Mouse (Mus musculus) layer of hippocampus, adult 2 months (tissue): ENCODE data around the gene Eif1b. TPM values are rescaled to one million over a fixed set of nuclear protein-coding genes. Genes with fewer than 3 reads are reported as not detected.

Experiments
- DNase-seq, 2 experiments: peaks; one replicate each; pipeline ENCODE4 v3.0.0; 2022; ENCODE audit warnings: low spot score in 2 of 2
- H3K27ac ChIP-seq: fragments of 200-600 bp; 2 replicates; pipeline ENCODE4 v1.8.1; 2022
- H3K4me3 ChIP-seq: fragments of 200-600 bp; 2 replicates; pipeline ENCODE4 v1.8.1; 2022; ENCODE audit warnings: mild to moderate bottlenecking
- CTCF ChIP-seq: fragments of 200-600 bp; conservative IDR thresholded peaks from 2 replicates; pipeline ENCODE4 v1.8.1; 2022; ENCODE audit warnings: antibody characterized with exemption, mild to moderate bottlenecking, moderate library complexity
- total RNA-seq, 2 experiments: library from RNA; stranded (reverse); gene quantifications; 2 replicates each; pipeline ENCODE4 v1.2.3; 2021

Eif1b gene
- total RNA-seq, 2 experiments from 2014 or later, result 203 to 206 TPM

DNA sequence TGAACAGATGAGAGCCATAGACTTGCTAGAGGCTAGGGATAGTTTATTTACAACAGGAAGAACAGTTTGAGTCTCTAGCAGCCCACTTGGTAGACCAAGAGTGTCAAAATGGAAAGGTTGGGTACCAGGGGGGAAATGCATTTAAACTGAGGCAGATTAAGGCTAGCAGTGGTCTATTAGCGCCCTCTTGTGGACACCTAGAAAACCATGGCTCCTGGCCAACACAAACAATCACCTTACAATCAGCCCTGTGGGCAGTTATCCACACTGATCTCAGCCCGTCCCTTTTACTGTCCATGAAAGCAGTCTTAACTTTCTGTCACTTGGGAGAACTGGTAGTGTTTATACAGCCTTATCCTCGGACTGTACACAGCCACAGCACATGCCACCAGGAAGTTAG, 4.7 kb downstream of the Eif1b start:
- H3K4me3 ChIP-seq, result no peak overlapping the region
- H3K27ac ChIP-seq, result peak overlapping the region; percentile 51; the same call in 1 of the 2 replicates
- peak; percentile 94 for TF ChIP-seq CTCF
- DNase-seq, result peak; percentile 63 to 70

DNA sequence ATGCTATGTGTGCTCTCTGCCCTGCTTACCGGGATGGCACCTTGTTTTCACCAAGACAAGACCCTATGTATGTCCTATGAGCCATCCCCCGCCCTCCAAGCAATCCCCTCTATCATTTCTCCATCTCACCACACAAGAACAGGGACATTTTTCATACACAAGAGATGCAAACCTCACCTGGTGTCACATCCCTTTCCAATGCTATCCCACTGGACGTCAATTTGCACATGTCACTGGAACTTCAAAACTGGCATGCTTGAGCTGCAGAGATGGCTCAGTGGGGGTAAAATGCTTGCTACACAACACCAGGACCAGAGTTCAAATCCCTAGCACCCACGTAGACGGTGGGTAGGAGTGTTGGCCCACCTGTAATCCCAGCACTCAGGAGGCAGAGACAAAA, 6.0 kb downstream of the Eif1b start:
- TF ChIP-seq CTCF, result no peak
- Histone ChIP-seq H3K27ac (no peak overlapping the region), H3K4me3 (no peak overlapping the region)
- DNase-seq, result no peak

DNA sequence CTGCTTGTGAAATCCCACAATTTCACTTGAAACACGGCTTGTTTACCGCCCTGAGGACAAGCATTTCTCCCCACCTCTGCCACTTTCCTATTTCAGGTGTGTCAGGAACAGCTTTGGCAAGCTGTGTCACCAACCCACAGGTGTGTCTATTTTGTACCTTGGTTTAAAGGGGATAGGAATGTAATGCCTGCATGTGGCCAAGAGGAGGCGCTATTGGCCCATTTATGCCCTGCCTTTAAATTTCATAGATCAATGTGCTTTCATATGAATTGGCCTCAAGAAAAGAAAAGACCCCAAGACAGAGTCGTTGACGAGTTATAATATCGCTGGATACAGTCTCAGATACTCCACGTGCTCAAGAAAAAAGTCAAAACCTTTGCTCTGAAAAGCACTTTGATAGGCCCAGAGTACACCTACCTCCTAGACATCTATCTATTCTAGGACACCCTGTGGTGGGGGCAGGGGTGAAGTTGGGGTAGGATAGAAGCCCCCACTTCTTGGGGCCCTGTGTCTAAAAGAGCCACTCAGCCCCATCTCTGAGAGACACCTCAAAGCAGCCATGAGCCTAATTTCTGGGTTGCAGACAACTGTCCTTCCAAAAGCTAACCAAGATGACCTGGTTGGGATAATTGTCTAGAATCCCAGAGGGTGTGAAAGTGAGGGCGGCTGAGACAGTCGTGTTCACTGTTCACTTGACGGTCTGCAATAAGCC, 9.3 kb downstream of the Eif1b start:
- peak; percentile 65 for TF ChIP-seq CTCF
- Histone ChIP-seq H3K27ac (no peak overlapping the region), H3K4me3 (no peak overlapping the region)
- no peak for DNase-seq

DNA sequence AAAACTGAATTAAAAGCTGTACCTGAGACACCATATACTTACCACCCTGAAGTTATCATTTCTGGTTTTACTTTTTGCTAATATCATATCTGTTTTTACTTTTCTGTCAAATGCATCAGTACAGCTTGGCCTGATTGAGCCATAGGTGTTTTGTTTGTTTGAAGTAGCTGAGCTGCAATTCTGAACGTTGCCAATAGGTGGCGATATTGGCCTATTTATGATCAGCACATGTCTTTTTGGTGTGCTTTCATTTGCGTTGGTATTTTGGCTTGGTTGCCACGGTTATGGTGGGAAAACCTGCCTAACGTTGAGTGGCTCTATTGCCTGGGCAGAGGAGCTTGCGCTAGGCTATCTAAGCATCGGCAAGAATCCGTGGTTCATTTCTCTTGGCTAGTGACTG, 10.0 kb downstream of the Eif1b start:
- DNase-seq, result peak; percentile 70 to 82
- H3K4me3 ChIP-seq, result no peak overlapping the region
- no peak overlapping the region for H3K27ac ChIP-seq
- peak; percentile 92 for TF ChIP-seq CTCF

DNA sequence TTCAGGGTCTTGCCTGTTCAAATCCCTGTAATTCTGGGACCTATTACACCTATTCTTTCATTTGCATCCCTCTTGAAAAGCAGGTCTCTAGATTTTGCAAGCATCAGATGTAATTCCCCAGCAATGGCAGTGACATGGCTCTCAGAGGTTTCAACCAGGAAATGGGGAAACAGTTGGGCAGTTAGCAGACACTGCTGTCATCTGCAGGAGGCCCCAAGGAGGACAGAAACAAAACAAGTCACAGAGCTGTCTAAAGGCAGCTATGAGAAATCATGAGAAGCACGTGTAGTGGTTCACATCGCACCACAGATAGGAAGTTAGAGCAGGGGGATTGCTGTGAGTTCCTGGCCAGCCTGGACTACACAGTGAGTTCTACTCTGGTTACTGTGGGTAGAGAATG, 12.4 kb downstream of the Eif1b start:
- H3K4me3 ChIP-seq, result no peak overlapping the region
- no peak overlapping the region for H3K27ac ChIP-seq
- no peak for TF ChIP-seq CTCF
- DNase-seq, result no peak

DNA sequence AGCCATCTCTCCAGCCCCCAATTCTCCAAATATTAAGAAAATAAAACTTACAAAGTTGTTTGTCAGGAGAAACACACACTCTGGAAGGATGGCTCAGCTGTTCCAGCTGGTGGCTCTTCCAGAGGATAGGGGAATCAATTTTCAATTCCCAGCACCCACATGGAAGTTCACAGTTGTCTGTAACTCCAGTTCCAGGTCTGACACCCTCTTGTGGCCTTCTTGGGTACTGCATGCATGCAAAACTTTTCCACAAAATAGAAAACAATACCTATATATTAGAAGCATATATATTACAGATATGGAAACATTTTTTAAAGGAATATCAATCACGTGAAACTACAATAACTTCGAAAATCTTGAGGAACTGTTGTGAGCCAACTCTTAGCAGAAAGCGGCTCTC, 19.7 kb downstream of the Eif1b start:
- DNase-seq, result peak in 1 of 2 experiments; percentile 44
- peak; percentile 89 for TF ChIP-seq CTCF

DNA sequence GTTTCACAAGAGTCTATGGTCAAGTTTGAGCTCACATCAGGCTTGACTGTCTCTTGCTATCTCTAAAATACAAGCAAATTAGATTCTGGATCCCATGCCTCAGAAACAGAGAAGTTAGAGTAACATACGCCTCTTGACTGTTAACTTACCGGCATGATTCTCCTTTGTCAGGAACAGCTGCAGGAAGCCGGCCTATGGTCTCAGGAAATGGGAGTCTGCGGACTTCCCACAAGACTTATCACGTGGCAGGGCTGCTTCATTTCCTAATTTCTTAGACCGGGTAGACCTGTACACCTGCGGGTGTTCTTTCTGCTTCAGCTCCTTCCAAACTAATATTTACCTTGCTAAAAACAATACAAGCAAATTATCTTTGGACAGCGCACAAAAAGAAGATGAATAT, 24.7 kb downstream of the Eif1b start:
- no peak for DNase-seq
- Histone ChIP-seq H3K27ac (no peak overlapping the region), H3K4me3 (no peak overlapping the region)
- no peak for TF ChIP-seq CTCF

More for the DNA sequence above, 19.7 kb downstream of the Eif1b start:
- no peak overlapping the region for H3K4me3 ChIP-seq
- H3K27ac ChIP-seq, result no peak overlapping the region

DNA sequence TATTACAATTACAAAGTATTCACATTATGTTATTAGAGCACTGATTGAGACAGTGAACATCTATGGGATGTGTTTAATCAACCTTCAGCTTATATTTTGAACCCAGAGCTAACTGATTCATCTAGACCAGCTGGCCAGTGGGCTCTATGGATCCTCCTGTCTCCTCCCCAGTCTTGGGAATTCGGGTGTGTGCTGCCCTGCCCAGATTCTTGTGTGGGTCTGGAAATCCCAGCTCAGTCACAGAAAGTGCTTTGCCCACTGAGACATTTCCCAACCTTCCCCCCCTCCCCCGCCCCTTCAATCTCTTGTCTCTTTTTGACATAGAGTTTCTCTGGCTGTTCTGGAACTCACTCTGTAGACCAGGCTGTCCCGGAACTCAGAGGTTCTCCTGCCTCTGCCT, 26.9 kb downstream of the Eif1b start:
- DNase-seq, result no peak
- Histone ChIP-seq H3K27ac (no peak overlapping the region), H3K4me3 (no peak overlapping the region)
- TF ChIP-seq CTCF, result no peak

DNA sequence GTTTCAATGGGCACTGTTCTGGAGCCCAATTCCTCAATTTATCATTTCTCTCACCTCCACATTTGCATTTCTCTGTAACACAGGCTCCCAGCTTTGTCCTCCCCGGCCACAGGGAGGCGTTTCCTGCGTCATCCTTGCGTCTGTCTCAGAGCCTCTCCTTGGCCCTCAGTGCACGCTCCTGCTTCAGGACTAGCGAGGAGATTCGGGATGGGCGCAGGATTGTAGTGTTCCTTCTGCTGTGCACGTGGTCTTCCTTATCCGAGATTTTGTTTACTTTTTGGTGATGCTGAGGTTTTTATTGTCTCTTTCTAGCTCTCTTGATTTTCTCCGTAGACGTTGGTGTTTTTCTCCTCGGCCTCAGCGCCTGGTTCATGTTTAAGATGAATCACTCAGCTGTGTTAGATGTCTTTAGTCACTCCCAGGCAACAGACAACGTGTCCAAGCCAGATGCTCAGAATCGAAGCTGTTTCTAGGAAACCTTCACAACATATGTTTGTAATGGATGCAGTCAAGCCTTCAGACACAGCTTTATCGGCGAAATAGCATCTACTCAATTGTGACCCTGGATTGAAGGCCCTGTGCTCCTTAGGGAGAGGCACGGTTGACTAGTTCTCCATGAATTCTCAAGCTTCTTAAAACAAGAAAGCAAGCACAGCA, 27.6 kb downstream of the Eif1b start:
- Histone ChIP-seq H3K4me3 (no peak overlapping the region), H3K27ac (no peak overlapping the region)
- peak; percentile 38 for TF ChIP-seq CTCF
- peak in 1 of 2 experiments; percentile 43 for DNase-seq

DNA sequence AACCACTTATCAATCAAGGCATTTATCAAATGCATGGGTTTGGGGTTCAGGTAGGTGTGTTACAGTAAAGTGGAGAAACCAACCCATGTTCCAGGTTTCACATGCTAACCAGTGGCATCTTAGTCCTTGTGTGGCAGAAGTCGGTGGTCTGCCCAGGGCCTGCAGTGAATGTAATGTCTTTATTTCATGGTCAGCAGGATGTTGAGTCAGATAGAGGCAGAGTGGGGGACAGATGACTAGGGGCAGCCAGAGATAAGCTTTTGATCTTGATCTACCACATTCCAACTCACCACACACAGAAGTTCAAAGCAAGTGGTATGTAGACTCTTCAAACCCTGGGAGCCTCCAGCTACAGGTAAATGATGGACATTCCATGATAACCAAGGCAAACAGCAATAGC, 29.1 kb downstream of the Eif1b start:
- no peak overlapping the region for H3K27ac ChIP-seq
- DNase-seq, result no peak
- TF ChIP-seq CTCF, result no peak
- no peak overlapping the region for H3K4me3 ChIP-seq

DNA sequence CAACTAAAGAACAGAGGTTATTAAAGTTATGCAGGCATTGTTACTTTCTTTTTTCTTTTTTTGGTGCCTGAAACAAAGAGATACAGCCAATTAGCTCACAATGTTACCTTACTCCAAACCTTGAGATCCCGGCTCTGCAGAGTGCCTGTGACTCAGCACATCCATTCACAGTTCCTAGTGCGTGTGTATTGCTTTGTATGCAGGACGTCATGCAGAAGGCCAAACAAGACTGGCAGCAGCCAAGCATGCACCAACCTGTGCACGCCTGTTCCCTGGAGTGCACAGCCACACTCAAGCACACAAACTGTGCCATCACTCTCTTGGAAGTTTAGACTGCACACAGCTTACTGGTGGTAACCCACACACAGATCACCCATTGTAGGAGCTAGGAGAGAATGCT, 35.2 kb downstream of the Eif1b start:
- DNase-seq, result no peak
- no peak overlapping the region for H3K4me3 ChIP-seq
- no peak overlapping the region for H3K27ac ChIP-seq
- TF ChIP-seq CTCF, result no peak

DNA sequence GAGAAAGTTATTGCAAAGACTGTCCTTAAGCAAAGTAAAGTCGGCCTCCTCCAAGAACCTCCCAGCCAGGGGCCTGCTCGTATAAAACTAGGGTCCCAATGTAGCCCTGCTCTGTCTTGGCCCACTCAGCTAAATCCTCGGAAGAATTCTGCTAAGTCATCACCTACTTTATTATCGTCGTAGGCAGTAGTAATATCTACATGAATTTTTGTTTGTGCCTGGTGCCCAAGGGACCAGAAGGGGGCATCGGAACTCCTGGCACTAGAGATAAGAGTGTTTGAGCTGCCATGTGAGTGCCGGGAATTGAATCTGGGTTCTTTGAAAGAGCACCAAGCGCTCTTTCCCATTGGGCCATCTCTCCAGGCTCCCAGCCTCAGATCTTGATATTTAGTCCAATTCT, 35.9 kb downstream of the Eif1b start:
- H3K4me3 ChIP-seq, result no peak overlapping the region
- TF ChIP-seq CTCF, result no peak
- no peak overlapping the region for H3K27ac ChIP-seq
- no peak for DNase-seq

DNA sequence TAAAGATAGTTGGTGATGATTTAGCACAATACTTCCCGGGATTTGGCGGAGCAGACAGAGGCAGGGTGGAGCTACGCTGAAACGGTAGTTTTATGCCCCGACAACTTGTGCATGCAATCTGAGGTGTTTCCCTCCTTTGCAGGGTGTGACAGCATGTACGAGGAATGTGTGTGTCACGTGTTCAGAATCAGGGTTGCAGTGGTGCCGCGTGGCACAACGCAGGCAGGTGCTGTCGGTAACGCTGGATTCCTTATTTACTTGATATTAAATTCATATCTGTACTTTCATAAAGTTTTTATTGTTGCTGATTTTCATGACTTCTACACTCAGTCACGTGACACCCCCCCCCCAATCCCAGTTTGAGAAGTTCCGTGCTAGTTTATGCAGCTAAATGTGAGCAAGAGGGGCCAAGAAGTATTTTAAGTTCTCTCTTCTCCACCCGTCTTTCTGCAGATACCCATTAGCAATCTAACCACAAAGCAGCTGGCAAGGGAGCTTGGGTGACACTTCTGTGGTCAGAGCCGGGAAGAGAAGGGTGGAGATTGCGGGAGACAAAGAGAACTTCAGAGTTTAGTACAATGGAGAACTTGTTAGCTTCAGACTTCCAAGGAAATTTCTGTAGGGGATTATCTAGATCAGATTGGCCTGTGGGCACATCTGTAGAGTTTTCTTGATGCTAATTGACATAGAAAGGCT, 36.9 kb downstream of the Eif1b start:
- TF ChIP-seq CTCF, result no peak
- DNase-seq, result no peak
- no peak overlapping the region for H3K4me3 ChIP-seq
- H3K27ac ChIP-seq, result no peak overlapping the region
